Mouse (Mus musculus) gastrocnemius, postnatal 36 days (tissue): ENCODE results near the gene Dph5. TPM values are rescaled to one million over a fixed set of nuclear protein-coding genes. Genes with fewer than 3 reads are reported as not detected.

Source experiments
- microRNA-seq, 2 experiments: library from miRNA; unstranded; fragments of <30 nt; microRNA quantifications; one replicate each; pipeline ENCODE4 v1.2.0; 2021
- total RNA-seq, 2 experiments: library from RNA; stranded (reverse); gene quantifications; 2 replicates each; pipeline ENCODE4 v1.2.3; 2021

Dph5 gene
- total RNA-seq, 2 experiments from 2014 or later, result 4.9 to 6.7 TPM

Small RNA genes lying within 50 kb of the gene (microRNA-seq; reads per million reads assigned to microRNA genes)
- 0 reads per million in 2 experiments for gene Mir669n

Other genes with a start within 250 kb of the Dph5 start
- 10 to 100 TPM; 17.3 to 19.6 TPM for gene S1pr1, start 172.8 kb upstream of the Dph5 start, total RNA-seq
- 1 to 10 TPM; 5.7 to 5.8 TPM for gene Slc30a7, start 119.6 kb downstream of the Dph5 start, total RNA-seq
- 1 to 10 TPM; 8.3 to 9.1 TPM for gene Extl2, start 119.6 kb downstream of the Dph5 start, total RNA-seq
- 1 to 10 TPM; 2.9 to 4.0 TPM for gene Vcam1, start 241.9 kb downstream of the Dph5 start, total RNA-seq